Mouse (Mus musculus): ENCODE data around the gene Inpp5e. TPM values are rescaled to one million over a fixed set of nuclear protein-coding genes. Genes with fewer than 3 reads are reported as not detected.

Gene Inpp5e
- polyA plus RNA-seq, 1 experiment, result not detected

DNA sequence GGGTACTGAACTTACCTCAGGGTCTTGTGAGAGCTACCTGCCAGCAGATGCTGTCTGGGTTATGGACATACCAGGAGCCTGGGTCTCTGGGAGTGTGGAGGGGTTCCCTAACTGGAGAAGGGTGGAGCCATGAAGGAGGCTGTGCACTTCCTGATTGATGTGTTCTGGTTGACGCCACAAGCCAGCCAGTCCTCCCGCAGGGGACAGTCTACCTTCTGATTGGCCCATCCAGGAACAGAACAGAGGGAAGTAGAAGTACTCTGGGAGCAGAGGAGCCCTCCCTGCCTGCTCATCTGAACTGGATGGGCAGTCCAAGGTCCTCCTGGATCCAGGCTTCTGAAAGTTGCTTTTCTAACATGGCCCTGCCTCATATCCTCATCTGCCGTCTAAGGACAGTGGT, 48.2 kb downstream of the Inpp5e start, which contains the start of gene Card9:
Card9 (minus strand) TSS at position 147 of the 400 bp plus-strand sequence.
- 74% methylated on average over 3 of the region's 3 CpGs for WGBS

DNA sequence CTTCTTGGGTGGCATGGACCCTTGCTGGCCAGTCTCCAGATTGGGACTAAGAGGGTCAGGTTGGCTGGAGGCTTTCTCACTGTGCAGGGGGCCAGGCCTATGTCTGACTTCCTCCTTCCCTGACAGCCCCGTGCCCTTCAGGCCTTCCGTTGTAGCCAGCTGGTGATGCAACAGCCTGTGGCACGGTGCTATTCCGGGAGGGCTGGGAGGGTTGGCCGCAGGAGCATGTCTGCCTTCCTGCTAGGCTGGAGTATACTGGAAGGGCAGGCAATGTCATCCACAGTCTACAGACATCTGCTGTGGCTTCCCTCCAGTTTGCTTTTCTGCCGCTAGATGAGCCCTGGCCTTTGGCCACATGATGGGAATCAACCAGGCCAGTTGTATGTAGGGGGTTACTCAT, 49.0 kb downstream of the Inpp5e start:
- Histone ChIP-seq H3K4me3 (ENCODE audit: insufficient read depth, low read depth, low read length) (no peak overlapping the region), H3K4me1 (ENCODE audit: control insufficient read depth, insufficient read depth, low read length) (peaks cover 44% of the 10 kb centered on the region), H3K27ac (ENCODE audit: insufficient read depth, low read depth, low read length) (peak overlapping the region; percentile 22)
- TF ChIP-seq POLR2A (IDR thresholded peaks at IDR 0.05; ENCODE audit: insufficient read depth, low read depth, low read length) (no peak), CTCF (IDR thresholded peaks at IDR 0.05; ENCODE audit: insufficient read depth, low read depth, low read length) (no peak)
- 49% methylated on average over 6 of the region's 6 CpGs for WGBS

More for the DNA sequence above, 48.2 kb downstream of the Inpp5e start, which contains the start of gene Card9:
- TF ChIP-seq CTCF (IDR thresholded peaks at IDR 0.05; ENCODE audit: insufficient read depth, low read depth, low read length) (no peak), POLR2A (IDR thresholded peaks at IDR 0.05; ENCODE audit: insufficient read depth, low read depth, low read length) (no peak)
- peaks cover 39% of the 10 kb centered on the region for H3K4me1 ChIP-seq (ENCODE audit: control insufficient read depth, insufficient read depth, low read length)
- peak within 1 kb of the TSS; percentile 22 for H3K27ac ChIP-seq (ENCODE audit: insufficient read depth, low read depth, low read length)
- no peak within 1 kb of the TSS for H3K4me3 ChIP-seq (ENCODE audit: insufficient read depth, low read depth, low read length)

DNA sequence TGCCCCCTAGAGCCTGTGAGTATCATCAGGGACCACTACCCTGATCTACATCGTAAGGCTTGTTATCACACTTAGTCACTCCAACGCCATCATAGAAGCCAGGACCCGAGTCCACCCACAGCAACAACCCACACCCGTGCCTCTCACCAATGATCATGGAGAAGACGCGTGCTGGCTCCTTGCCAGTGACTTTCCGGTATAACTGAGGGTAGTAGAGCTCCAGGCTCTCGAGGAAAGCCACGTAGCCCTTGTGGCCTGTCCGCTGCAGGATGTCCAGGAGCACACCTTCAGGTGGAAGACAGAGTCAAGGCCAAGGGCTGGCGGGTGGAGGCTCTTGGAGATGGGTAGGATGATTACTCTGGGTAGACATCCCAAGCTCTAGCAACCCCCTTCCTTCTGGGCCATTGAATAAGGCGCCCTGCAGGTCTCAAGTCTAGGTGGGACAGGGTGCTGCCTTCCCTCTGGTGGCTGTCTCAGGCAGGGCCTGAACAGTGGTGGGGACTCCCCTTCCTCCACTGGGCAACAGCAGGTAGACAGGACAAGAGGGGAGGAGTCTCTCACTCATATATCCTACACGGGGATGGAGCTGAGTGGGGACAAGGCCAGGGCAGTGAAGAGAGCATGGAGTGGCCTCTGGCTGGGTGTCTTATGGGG, 50.2 kb downstream of the Inpp5e start:
- H3K4me1 ChIP-seq (ENCODE audit: control insufficient read depth, insufficient read depth, low read length), result peaks cover 55% of the 10 kb centered on the region
- no peak overlapping the region for H3K27ac ChIP-seq (ENCODE audit: insufficient read depth, low read depth, low read length)
- 68% methylated on average over 13 of the region's 13 CpGs for WGBS
- no peak for TF ChIP-seq POLR2A (IDR thresholded peaks at IDR 0.05; ENCODE audit: insufficient read depth, low read depth, low read length)
- no peak for TF ChIP-seq CTCF (IDR thresholded peaks at IDR 0.05; ENCODE audit: insufficient read depth, low read depth, low read length)
- no peak overlapping the region for H3K4me3 ChIP-seq (ENCODE audit: insufficient read depth, low read depth, low read length)

DNA sequence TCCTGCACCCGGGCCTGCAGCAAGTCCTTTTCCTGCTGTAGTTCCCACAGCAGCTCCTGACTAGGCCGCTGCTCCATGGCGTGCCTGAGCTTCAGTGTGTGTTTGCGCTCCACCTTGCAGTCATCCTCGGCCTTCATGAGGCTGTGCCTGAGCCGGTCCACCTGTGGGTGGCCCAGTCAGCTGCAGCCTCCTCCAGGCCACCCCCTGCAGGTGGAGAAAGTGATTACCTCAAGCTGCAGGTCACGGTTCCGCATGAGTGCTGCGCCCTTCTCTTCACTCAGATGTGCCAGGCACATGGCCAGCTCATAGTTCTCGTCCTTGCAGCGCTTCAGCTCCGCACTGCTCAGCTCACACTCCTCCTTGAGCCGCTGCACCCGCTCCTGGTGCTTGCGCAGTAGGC, 51.5 kb downstream of the Inpp5e start:
- 47% methylated on average over 15 of the region's 15 CpGs for WGBS
- Histone ChIP-seq H3K4me1 (ENCODE audit: control insufficient read depth, insufficient read depth, low read length) (peaks cover 60% of the 10 kb centered on the region), H3K27ac (ENCODE audit: insufficient read depth, low read depth, low read length) (no peak overlapping the region), H3K4me3 (ENCODE audit: insufficient read depth, low read depth, low read length) (no peak overlapping the region)
- no peak for TF ChIP-seq CTCF (IDR thresholded peaks at IDR 0.05; ENCODE audit: insufficient read depth, low read depth, low read length)
- no peak for TF ChIP-seq POLR2A (IDR thresholded peaks at IDR 0.05; ENCODE audit: insufficient read depth, low read depth, low read length)

DNA sequence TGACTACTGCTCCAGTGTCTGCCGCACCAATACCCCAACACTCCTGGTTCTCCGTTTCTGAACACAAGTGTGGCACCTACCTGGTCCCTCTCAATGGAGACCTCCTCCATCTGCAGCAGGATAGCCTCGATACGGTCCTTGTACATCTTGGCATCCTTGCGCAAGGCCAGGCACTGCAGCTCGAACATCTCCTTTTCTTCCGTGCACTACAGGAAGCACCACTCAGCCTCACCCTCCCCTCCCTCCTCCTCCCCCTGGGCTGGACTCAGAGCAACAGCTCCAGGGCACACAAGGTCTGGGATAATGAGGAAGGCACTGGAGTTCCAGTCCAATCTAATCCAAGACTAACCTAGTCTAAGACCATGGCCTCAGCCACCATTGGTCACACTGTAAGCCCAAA, 52.3 kb downstream of the Inpp5e start:
- Histone ChIP-seq H3K4me3 (ENCODE audit: insufficient read depth, low read depth, low read length) (no peak overlapping the region), H3K4me1 (ENCODE audit: control insufficient read depth, insufficient read depth, low read length) (peaks cover 62% of the 10 kb centered on the region), H3K27ac (ENCODE audit: insufficient read depth, low read depth, low read length) (no peak overlapping the region)
- 64% methylated on average over 7 of the region's 7 CpGs for WGBS
- TF ChIP-seq CTCF (IDR thresholded peaks at IDR 0.05; ENCODE audit: insufficient read depth, low read depth, low read length) (no peak), POLR2A (IDR thresholded peaks at IDR 0.05; ENCODE audit: insufficient read depth, low read depth, low read length) (no peak)

DNA sequence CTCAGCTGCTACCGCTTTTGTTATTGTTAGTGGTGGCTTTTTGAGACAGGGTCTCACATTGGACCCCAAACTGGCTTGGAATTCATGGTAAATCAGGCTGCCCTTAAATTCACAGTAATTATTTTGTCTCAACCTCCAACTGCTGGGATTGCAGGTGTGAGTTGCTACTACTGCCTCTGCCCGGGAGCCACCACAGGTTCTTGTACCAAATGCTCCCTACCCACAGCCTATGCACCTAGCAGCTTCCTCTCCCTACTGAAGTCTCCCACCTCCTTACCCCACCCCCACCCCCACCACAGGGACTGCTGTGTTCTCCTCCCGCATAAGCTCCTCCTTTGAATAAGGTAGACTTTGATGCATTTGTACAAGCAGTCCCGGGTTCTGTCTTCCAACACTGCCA, 52.8 kb downstream of the Inpp5e start:
- Histone ChIP-seq H3K4me3 (ENCODE audit: insufficient read depth, low read depth, low read length) (no peak overlapping the region), H3K4me1 (ENCODE audit: control insufficient read depth, insufficient read depth, low read length) (peaks cover 63% of the 10 kb centered on the region), H3K27ac (ENCODE audit: insufficient read depth, low read depth, low read length) (no peak overlapping the region)
- TF ChIP-seq POLR2A (IDR thresholded peaks at IDR 0.05; ENCODE audit: insufficient read depth, low read depth, low read length) (no peak), CTCF (IDR thresholded peaks at IDR 0.05; ENCODE audit: insufficient read depth, low read depth, low read length) (no peak)
- 69% methylated on average over 4 of the region's 4 CpGs for WGBS

DNA sequence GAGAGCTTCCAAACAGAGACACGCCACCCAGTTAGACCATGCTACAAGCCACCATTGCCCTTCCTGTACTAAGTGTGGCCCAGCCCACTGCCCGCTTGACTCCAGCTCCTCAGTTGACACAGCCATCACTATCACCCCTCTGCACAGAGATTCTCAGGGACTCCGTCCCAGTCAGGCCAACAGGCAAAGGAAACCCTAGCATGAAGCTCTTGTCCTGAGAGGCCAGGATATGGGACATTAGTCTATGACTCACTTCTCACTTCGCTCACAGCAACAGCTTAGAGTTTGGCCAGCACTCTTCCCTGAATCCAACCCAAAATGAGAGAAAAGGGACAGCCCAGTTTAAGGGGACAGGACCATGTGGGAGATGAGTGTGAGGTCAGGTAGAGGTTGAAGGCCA, 54.6 kb downstream of the Inpp5e start:
- peaks cover 71% of the 10 kb centered on the region for H3K4me1 ChIP-seq (ENCODE audit: control insufficient read depth, insufficient read depth, low read length)
- TF ChIP-seq CTCF (IDR thresholded peaks at IDR 0.05; ENCODE audit: insufficient read depth, low read depth, low read length) (no peak), POLR2A (IDR thresholded peaks at IDR 0.05; ENCODE audit: insufficient read depth, low read depth, low read length) (no peak)
- WGBS, result 87% methylated on average over 4 of the region's 4 CpGs
- 0 out of 2 replicates have a peak overlapping the region, but pooled peaks have one; percentile 9 for H3K27ac ChIP-seq (ENCODE audit: insufficient read depth, low read depth, low read length)
- peak overlapping the region; percentile 91; the same call in 1 of the 2 replicates for H3K4me3 ChIP-seq (ENCODE audit: insufficient read depth, low read depth, low read length)

DNA sequence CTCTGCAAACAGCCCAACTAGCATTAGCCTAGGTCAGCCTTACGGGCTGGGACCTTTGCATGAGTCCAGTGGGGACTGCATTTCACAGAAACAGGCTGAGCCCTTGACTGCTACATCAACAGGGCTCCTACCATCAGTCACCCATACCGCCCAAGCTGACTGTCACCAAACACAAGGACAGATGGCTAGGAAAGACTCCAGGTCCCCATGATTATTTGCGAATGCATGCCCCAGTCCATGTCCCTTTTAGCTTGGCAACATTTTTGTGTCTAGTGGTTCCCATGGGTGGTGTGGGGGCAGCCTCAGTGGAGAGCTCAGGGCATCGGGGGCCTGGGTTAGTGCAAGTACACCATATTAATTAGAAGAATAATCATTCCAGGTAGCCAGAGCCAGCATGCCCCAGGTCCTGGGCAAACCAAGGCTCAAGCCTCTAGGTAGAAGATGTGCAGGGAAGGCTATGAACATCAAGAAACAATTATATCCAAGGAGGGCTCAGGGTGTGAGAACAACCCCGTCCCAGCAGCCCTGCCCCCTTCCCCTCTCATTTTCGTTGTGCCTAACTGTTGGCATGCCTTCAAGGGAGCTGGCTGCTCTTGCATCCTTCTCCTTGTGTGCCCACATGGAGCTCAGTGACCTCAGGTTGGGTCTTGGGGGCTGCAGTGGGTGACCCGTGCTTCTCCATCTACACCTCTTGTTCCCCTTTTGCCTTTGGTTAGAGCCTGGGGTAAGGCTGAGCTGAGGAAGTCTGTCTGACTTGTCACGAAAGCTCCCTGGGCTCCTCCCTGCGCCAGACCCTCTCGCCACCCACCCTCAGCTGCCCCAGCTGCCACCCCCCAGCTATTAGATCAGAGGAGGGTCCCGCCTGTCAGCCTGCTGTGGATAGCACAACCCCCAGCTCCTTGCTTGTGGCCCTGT, 55.7 kb downstream of the Inpp5e start:
- WGBS, result 54% methylated on average over 11 of the region's 11 CpGs
- TF ChIP-seq CTCF (IDR thresholded peaks at IDR 0.05; ENCODE audit: insufficient read depth, low read depth, low read length) (no peak), POLR2A (IDR thresholded peaks at IDR 0.05; ENCODE audit: insufficient read depth, low read depth, low read length) (no peak)
- Histone ChIP-seq H3K27ac (ENCODE audit: insufficient read depth, low read depth, low read length) (peak overlapping the region; percentile 89), H3K4me1 (ENCODE audit: control insufficient read depth, insufficient read depth, low read length) (peaks cover 71% of the 10 kb centered on the region), H3K4me3 (ENCODE audit: insufficient read depth, low read depth, low read length) (peak overlapping the region; percentile 91)
